Mouse (Mus musculus) frontal cortex, postnatal 10 days (tissue): Measurements from ENCODE around the gene Vwc2.

ENCODE experiments used
- DNase-seq, 2 experiments: peaks; one replicate each; pipeline ENCODE4 v3.0.0; 2022; ENCODE audit warnings: low spot score in 2 of 2, mixed read lengths in 1 of 2

The Vwc2 gene

DNA sequence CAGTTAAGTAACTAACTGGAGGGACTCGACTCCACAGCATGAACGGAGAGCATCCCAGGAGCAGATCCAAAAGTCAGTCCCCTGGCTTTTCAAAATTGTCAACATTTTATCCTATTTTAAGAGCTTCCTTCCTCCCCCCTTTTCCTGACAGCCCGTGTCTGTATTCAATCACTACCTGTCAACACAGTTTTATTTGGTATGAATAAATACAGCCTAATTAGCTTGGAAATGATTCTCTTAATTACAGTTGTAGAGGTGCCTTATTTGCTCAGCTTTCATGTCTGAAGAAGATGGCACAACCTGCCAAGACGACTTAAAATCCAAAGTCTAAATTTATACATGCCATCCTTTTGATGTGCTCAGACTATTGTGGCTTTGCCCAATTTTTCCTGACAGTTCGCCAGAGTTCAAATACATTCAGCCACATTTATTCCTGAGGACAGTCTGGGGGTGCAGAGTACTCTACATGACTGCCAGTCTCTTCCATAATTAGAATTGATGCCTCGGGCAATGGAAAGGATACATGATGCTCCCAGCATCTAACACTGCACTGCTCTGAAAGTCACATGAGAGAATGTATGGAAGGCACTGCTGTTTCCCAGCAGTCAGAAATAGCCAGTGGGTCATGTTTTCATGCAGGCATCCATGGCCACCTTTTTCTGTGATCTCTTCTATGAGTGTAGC, 128.8 kb downstream of the Vwc2 start:
- no peak for DNase-seq

DNA sequence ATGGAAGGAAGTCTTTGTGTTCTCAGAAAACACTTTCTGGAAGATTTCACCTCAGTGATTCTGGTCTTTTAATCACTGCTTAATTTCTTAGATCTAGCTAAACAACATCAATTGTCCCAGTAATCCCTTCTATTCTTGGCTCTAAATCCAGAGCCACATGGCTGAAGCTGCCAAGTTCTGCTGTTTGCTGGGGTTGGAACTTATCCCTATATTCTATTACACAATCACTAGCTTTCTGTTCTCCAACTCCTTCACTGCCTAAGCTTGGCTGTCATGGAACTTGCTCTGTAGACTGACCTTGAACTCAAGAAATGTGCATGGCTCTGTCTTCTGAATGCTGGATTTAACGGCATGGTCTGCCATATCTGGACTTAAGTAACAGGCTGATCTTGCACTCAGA, 143.3 kb downstream of the Vwc2 start:
- DNase-seq, result no peak

DNA sequence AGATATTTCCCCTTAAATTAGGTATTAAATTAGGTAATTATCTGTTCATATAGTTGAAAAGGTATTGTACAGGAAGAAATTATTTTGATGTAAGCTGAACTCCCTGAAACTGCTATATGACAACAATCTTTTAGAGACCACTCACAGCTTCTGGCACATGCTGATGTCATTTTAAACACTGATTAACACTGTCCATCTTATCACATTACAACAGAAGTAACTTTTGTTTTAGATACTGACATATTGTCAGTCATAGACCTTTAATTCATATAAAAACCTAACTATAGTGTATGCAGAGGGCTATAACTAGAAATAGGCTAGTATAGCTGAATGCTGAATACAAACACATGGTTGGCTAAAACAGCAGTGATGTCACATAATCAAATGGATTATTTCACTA, 166.1 kb downstream of the Vwc2 start:
- no peak for DNase-seq

DNA sequence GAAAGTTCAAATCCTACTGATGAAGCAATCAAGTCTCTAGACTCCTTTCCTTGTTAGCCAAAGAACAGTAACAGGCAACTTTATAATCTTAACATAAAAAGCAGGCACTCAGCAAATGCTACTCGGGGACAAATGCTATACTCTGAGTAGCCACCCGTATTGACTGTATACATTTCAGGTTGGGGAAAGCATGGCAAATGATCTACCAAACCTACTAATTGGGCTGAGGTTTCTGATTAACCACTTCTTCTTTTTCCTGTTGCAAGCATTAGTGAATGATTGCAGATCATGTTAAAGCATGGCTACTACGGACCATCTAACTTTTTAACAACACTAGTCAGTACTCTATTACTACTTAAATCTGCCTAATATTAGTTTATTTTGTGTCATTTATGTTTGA, 169.5 kb downstream of the Vwc2 start:
- DNase-seq, result no peak
